Mouse (Mus musculus) cerebral cortex, adult 2 months (tissue): ENCODE data around the gene Efl1.

Source experiments
- WGBS: fragments of 180-500 bp; shearing (Covaris S2); methylation state at CpG from one replicate; pipeline ENCODE4 v1.1.7; 2018; 5-methylcytosine and 5-hydroxymethylcytosine counted together

Efl1 gene

DNA sequence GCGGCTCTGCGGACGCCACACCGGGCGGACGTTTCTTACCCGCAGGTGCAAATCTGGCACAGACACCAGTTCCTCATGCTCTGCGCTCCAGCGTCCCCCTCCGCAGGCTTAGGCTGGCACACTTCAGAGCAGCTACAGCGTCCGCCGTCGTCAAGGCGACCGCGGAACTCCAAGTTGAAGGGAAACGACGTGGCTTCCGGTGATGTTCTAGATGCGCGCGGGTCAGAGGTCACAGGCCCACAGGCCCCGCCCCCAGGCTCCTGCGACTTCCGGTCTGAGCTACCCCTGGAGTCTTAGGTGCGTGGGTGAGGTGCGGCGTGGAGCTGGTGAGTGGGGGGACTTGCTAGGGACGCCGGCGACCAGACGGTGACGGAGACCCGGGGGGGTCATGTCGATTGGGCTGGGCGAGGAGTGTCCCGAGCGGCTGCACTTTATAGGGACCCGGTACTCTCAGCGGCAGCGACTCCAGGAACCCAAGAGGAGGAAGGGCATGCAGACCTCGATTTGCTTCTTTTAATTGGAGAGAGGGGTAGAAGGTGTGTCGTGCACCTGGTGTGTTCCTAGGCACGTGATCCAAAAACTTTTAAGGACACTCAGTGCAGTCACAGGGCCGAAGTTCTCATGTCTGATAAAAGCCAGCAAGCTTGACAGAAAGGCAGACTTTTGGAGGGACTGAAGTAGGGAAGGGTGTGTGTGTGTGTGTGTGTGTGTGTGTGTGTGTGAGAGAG, at the start of gene Efl1, which contains the start of gene Saxo2:
Gene Efl1, plus strand, starts transcription at position 262 of the 728 bp plus-strand sequence.
Gene Saxo2, minus strand, starts transcription at position 176 of the 728 bp plus-strand sequence.
- WGBS = under 1% methylated on average over 46 of the region's 46 CpGs

DNA sequence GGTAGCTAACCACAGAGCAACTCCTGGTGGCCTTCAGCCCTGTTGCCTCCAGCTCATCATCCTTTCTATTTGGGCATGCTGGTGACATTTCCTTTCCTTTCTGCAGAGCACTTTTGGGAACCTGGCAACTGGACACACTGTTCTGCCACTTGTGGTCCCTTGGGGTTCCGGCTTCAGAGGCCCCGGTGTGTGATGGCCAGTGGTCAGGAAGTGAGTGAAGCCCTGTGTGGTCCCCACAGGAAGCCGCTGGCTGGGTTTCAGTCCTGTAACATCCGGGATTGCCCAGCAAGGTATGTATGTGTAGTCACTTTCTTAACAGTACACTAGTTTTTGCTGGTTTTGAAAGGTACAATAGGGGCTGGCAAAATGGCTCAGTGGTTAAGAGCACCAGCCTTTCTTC, 46.4 kb upstream of the Efl1 start:
- 76% methylated on average over 4 of the region's 4 CpGs for WGBS

- WGBS = 86% methylated on average over 6 of the region's 6 CpGs
Observed at GRCm38 (mm10) chr7:82605425-82605824, 43.0 kb upstream of the Efl1 start.

DNA sequence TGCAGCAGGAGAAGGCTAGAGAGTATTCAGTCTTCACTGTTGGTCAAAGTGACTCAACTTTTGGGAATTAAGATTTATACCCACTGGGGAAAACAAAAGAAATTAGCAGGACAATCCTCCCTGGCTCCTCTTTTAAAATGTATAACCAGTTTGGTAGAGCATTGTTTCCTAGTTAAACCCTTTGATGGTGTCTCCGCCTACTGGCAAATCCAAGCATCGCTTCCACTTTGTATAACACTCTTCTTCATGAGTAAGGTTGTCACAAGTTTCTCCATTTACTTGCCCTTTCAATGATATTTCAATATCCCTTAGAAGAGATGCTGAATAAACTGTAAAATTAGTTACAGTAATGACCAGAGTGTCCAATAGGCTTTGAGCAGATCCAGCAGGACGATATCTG, 38.8 kb upstream of the Efl1 start:
- 77% methylated on average over 3 of the region's 3 CpGs for WGBS

- 48% methylated on average over 7 of the region's 7 CpGs for WGBS
Observed at GRCm38 (mm10) chr7:82625342-82625741, 23.1 kb upstream of the Efl1 start.

DNA sequence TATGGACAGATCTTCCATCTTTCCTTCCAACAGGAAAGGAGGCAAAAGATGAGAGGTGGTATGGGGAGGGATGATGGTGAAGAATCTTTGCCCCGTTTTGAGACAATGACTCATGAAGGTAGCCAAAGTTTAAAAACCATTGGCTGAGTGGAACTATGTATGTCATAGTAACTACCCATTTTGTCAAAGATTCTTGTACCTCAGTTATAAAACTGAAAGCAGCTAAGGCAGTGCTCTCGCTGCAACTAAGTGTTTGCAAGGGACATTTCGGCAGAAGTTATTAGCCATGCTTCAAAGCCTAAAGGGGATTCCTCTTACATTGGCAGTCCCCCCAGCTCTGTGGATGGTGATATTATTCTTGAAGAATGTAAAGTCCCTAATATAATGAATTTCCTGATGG, 1.2 kb upstream of the Efl1 start:
- 88% methylated on average over 3 of the region's 3 CpGs for WGBS

DNA sequence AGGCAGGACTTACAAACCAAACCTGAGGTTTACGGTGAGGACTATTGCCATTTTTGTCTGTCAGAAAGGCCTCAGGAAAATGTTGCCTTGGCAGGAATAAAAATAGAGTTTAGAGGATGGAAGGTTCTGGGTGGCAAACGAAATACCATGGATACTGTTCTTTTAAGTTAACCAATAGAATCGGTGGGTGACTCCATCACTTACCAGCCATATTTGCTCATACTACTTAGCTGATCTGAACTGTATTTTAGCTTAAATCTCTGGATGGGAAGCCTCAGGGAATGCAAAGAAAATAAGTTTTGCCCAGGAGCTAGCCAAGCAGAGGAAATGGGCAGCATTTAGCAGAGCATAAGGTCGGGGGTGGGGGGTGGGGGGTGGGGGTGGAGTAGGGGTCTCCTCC, 505 bp upstream of the Efl1 start:
- WGBS = 14% methylated on average over 4 of the region's 4 CpGs

DNA sequence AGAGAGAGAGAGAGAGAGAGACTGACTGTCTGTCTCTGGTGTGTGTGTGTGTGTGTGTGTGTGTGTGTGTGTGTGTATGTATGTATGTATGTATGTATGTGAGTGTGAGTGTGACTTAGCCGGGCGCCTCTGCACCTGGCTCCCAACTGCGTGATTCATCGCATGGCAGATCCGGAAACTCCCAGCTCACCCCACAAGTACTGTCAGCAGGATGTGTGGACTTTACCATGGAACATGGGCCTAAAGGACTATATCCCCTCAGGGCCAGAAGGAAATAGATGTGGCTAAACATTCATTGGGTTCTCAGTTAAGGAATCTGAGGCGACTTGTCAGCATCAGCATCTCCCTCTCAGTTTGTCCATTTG, 649 bp downstream of the Efl1 start:
- 10% methylated on average over 6 of the region's 6 CpGs for WGBS

DNA sequence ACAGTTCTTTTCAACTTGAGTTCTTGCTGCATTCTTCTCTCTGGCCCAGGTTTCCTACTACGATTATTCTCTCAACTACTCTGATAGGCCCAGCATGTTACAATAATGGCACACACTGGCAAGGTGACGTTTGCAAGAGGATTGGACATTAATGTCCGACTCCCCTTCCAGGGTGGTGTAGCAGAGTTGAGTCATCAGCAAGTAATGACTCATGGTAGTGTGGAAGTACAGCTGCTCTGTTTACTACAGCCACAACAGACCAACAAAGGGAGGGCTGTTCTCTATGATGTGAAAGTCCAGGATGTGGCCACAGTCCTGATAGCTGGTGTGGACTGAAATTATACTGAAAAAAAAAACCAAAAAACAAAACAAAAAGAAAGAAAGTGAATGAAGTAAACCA, 16.2 kb downstream of the Efl1 start:
- 53% methylated on average over 3 of the region's 3 CpGs for WGBS

DNA sequence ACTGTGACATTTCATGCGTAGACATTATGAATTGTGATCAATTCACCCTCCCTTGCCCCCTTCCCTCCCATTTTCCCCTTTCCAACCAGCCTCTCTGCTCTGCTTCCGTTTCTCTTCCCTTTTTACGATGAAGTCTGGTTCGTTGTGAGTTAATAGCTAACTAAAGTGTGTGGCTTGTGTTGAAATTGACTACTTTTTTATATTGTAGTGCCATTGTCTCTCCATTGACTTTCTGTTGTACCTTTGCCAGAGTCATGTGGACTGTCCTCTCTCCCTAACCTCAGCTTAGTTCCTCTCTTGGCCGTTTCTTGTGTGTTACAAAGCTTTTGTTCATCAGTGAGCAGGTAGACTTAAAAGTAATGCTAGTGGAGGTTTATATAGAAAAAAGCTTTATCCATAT, 27.6 kb downstream of the Efl1 start:
- WGBS = 89% methylated on average over 5 of the region's 5 CpGs

DNA sequence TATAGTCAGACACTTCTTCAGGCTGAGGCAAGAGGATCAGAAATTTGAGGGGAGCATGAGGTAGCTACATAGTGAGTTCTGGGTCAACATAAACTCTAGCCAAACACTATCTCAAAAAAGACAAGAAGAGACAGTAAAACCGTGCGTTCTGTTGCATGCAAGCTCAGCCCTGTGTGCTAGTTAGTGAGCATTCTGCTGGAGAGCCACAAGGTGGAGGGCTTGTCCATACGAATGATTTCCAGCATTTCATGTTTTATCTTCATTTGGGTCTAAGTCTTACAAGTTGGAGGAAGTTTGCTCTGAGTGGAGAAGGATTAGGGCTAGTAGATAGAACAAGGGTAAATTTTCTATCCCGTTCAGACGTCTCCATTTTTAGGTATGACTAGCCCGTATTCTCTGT, 28.4 kb downstream of the Efl1 start:
- 68% methylated on average over 6 of the region's 6 CpGs for WGBS

DNA sequence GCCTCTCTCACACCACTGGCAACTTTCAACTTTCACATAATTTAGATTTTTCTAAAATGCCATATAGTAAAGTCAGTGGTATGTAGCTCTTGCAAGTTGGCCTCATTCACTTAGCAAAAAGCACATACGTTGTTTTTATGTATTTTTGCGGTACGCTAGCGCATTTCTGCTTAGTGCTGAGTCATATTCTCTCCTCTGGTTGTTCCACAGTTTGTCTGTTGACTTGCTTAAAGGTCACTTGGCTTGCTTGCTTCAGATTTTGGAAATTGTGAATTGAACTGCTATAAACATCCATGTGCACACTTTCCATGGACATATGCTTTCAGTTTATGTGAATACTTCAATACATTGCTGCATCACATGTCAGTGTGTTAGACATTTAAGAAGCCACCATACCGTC, 31.5 kb downstream of the Efl1 start:
- WGBS = 66% methylated on average over 5 of the region's 5 CpGs

GRCm38 (mm10) chr7:82688736-82689135, 40.3 kb downstream of the Efl1 start:
- WGBS = 33% methylated on average over 3 of the region's 3 CpGs

DNA sequence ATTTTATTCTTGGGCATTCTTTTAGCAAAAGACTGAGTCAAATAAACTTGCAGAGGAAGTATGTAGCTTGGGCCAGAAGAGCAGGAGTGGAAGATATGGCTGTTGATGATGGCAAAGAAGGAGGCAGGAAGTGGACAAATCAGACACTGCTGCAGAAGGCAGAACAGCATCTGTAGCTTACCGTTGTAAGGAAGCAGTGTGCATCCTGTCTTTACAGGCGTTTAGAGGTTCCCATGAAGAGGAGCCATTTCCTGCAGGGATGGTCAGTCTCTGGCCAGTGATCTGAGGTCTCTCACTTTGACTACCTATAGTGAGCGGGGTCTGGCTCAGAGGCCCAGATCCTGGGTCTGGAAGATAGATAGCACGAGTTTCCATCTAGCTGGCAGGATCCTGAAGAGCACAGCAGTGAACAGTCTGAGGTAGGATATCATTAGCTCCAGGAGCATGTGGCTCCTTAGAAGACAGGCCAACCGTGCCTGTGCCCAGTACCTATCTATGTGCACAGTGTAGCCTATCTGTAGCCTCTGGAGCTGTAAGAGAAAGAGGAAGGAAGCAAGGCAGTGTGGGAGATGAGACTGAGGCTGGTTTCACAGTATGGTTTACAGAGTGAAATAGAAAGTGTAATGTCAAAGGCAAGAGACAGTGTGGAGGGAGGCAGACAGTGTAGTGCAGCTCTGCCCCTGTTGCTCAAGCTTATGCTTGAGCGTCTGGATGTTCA, 42.8 kb downstream of the Efl1 start:
- WGBS = 80% methylated on average over 6 of the region's 6 CpGs

GRCm38 (mm10) chr7:82697668-82698067, 49.3 kb downstream of the Efl1 start:
- 84% methylated on average over 8 of the region's 8 CpGs for WGBS

- 97% methylated on average over 3 of the region's 3 CpGs for WGBS
Observed at GRCm38 (mm10) chr7:82698968-82699367, 50.6 kb downstream of the Efl1 start.

DNA sequence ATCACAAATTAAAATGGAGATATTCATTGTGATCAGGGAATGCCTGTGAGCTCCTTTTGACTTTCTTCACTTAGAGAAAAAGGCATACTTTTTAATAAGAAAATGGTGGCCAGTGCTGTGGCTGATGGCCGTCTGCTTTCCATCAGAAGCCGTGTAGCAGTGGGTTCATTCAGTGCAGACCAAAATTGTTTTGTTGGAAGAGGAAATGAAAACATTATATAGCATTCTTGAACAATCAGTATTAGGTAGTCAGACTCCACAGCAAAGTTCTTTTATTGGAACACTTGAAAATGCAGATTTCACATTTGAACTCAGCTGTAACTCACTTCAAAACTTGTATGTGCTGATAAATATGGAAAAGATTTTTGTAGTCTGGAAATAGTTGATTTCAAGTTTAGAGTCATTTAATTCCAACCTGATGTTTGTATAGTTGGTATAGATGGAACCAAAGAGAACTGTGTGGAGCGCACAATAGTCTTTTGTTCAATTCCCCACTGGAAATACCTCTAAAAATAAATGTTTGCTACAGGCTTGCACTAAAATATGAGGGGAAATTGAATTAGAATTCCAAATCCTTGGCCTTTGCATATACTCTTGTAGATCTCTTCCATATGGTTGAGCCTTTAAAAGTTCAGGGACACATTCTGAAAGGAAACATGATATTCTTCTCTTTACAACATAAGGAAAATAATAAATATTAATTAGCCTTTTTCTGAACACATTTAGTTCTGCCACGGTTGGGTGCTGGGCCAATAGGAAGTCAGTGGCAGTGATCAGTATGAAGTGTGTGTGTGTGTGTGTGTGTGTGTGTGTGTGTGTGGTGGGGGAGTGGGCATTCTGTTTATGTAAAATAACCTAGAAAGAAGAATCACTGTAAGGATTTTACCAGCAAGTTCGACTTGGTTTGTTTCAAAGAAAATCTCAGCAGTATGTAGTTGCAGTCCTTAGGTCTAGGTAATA, 54.2 kb downstream of the Efl1 start:
- 79% methylated on average over 5 of the region's 5 CpGs for WGBS

- 100% methylated on average over 4 of the region's 4 CpGs for WGBS
Observed at GRCm38 (mm10) chr7:82709172-82709571, 60.8 kb downstream of the Efl1 start.

DNA sequence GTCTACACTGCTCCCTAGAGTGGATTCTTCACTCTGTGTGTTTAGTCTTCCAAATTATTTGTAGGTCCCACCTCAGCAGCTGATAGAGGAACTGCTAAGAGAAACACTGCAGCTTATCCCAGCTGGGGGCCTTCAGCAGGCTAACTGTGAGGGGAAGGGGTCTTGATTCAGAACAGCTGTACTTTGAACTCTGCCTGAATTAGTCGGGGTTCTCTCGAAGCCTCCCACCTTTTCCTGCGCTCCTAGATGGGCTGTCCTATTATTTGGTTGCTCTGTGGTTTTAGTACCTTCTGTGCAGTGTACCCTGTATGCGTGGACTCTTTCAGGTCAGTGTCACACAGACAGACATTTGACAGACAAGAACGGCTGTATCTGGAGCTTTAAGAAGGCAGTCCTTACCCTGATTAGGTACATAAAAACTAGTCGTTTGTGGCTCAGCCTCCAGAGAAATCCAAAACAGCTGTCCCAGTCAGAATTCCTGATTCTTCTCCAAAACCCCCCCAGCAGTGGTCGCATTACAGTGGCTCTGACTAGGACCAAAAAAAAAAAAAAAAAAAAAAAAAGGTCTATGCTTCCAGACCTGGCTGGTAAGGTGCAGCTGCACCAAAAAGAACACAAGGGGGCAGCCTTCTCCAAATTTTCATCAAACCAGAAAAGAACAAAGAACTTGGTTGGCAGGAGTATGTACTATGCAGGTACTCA, 66.9 kb downstream of the Efl1 start:
- 54% methylated on average over 7 of the region's 7 CpGs for WGBS

DNA sequence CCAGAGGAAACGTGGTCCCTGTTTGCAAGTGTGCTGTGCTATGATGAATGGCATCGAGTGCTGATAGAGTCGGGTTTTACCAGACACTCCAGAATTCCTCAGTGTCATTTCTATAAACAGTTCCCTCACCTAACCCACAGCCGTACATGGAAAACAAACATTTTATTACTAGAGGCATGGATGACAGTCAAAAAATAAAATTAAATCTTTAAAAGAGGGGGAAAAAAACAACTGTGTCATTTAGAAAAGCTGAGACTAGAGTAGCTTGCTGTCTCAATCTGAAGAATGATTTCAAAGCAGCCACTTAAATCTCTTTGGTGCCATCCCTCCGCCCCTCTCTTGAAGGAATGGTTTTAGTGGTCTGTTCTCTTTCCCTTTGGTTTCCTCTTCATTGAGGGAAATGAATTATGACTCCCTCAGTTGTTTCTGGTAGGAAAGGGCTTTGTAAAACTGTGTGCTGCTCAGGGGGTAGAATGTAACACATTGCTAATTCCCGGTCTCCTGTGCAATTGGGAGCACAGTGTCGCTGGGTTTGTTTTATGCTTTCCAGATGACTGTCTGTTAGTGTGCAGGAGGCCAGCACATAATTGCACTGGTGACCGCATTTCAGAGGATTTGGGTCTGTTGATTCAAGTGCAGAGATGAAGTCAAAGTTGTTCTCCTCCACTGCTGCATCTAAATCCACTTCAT, 67.6 kb downstream of the Efl1 start:
- 50% methylated on average over 8 of the region's 8 CpGs for WGBS

GRCm38 (mm10) chr7:82719285-82719684, 70.9 kb downstream of the Efl1 start:
- WGBS = 70% methylated on average over 5 of the region's 5 CpGs
